Mouse (Mus musculus) hindbrain, embryonic 16.5 days (tissue): Measurements from ENCODE around the gene Rpl18. TPM values are rescaled to one million over a fixed set of nuclear protein-coding genes. Genes with fewer than 3 reads are reported as not detected.

Experiments
- ATAC-seq: fragments of 200-750 bp; cut with Nextera tagmentation; 2 replicates; pipeline ENCODE4 v1.8.0; 2017; ENCODE audit warnings: moderate TSS enrichment, moderate library complexity
- H3K27ac ChIP-seq: fragments of 300-500 bp; sonication (generic); 2 replicates; pipeline ENCODE4 v1.5.1; 2014; ENCODE audit warnings: low read depth, mild to moderate bottlenecking, control low read depth, low read length, moderate library complexity
- H3K27me3 ChIP-seq: fragments of 300-500 bp; sonication (generic); replicated peaks from 2 replicates; pipeline ENCODE4 v1.6.1; 2014; ENCODE audit warnings: low read length; ENCODE audit not compliant: control insufficient read depth, insufficient read depth
- H3K36me3 ChIP-seq: fragments of 300-500 bp; sonication (generic); 2 replicates; pipeline ENCODE4 v1.6.1; 2014; ENCODE audit warnings: mild to moderate bottlenecking, low read length, moderate library complexity, mixed read lengths; ENCODE audit not compliant: control insufficient read depth, insufficient read depth
- H3K4me1 ChIP-seq: fragments of 300-500 bp; sonication (generic); 2 replicates; pipeline ENCODE4 v1.6.1; 2014; ENCODE audit warnings: low read depth, low read length; ENCODE audit not compliant: control insufficient read depth, insufficient read depth
- H3K4me2 ChIP-seq: fragments of 300-500 bp; sonication (generic); 2 replicates; pipeline ENCODE4 v1.6.1; 2014; ENCODE audit warnings: mild to moderate bottlenecking, low read length, control low read depth, moderate library complexity
- H3K4me3 ChIP-seq: fragments of 300-500 bp; sonication (generic); 2 replicates; pipeline ENCODE4 v1.5.1; 2014; ENCODE audit warnings: mild to moderate bottlenecking, low read length, control low read depth, moderate library complexity
- H3K9ac ChIP-seq: fragments of 300-500 bp; sonication (generic); 2 replicates; pipeline ENCODE4 v1.6.1; 2014; ENCODE audit warnings: low read depth, mild to moderate bottlenecking, control low read depth, low read length, moderate library complexity
- H3K9me3 ChIP-seq: fragments of 300-500 bp; sonication (generic); 2 replicates; pipeline ENCODE4 v1.6.1; 2014; ENCODE audit warnings: mild to moderate bottlenecking, low read length, moderate library complexity; ENCODE audit not compliant: control insufficient read depth
- WGBS: fragments of 180-500 bp; shearing (Covaris S2); extraction: QIAGEN DNeasy Blood & Tissue Kit; methylation state at CpG from one replicate; pipeline ENCODE4 v1.1.7; 2014; 5-methylcytosine and 5-hydroxymethylcytosine counted together
- polyA plus RNA-seq: library from polyadenylated mRNA; unstranded; fragments of >200 nt; fragmentation: Nextera tagmentation; extraction: Ambion mirVana; gene quantifications from 2 replicates; pipeline ENCODE4 v1.2.1, GENCODE M21; 2015

Gene Rpl18
- polyA plus RNA-seq, 1 experiment from 2014 or later = 508 TPM

GRCm38 (mm10) chr7:45695098-45695497 lies 20.2 kb upstream of the Rpl18 start:
- no peak for ATAC-seq
- no peak overlapping the region for H3K4me2 ChIP-seq
- peaks cover 2% of the 10 kb centered on the region; the same call in 1 of the 2 replicates for H3K4me1 ChIP-seq
- H3K4me3 ChIP-seq = no peak overlapping the region
- 0 out of 2 replicates have a peak, but pooled peaks cover 2% of the 10 kb centered on the region for H3K27me3 ChIP-seq
- 8% methylated on average over 6 of the region's 6 CpGs for WGBS
- no peak overlapping the region for H3K9ac ChIP-seq
- H3K27ac ChIP-seq = no peak overlapping the region
- H3K9me3 ChIP-seq = no peaks in the 10 kb centered on the region
- no peaks in the 10 kb centered on the region for H3K36me3 ChIP-seq

GRCm38 (mm10) chr7:45697894-45698293 lies 17.4 kb upstream of the Rpl18 start:
- no peaks in the 10 kb centered on the region for H3K36me3 ChIP-seq
- no peak overlapping the region for H3K4me2 ChIP-seq
- no peaks in the 10 kb centered on the region for H3K9me3 ChIP-seq
- no peak overlapping the region for H3K4me3 ChIP-seq
- 87% methylated on average over 7 of the region's 7 CpGs for WGBS
- peaks cover 13% of the 10 kb centered on the region for H3K4me1 ChIP-seq
- no peak overlapping the region for H3K27ac ChIP-seq
- ATAC-seq = no peak
- H3K9ac ChIP-seq = no peak overlapping the region
- H3K27me3 ChIP-seq = 0 out of 2 replicates have a peak, but pooled peaks cover 2% of the 10 kb centered on the region

- H3K27me3 ChIP-seq = 0 out of 2 replicates have a peak, but pooled peaks cover 2% of the 10 kb centered on the region
- H3K9ac ChIP-seq = peak within 1 kb of the TSS; percentile 85
- H3K27ac ChIP-seq = peak within 1 kb of the TSS; percentile 85
- no peaks in the 10 kb centered on the region for H3K36me3 ChIP-seq
- H3K4me2 ChIP-seq = peak within 1 kb of the TSS; percentile 62
- peak; percentile 1; the same call in 1 of the 2 replicates for ATAC-seq
- WGBS = 1% methylated on average over 26 of the region's 36 CpGs
- peak within 1 kb of the TSS; percentile 63 for H3K4me3 ChIP-seq
- no peaks in the 10 kb centered on the region for H3K9me3 ChIP-seq
- H3K4me1 ChIP-seq = peaks cover 25% of the 10 kb centered on the region
Measured at GRCm38 (mm10) chr7:45699523-45700141, 15.6 kb upstream of the Rpl18 start, which contains the start of gene Car11. Gene Car11, plus strand, starts transcription at chr7:45699843.

- no peaks in the 10 kb centered on the region for H3K9me3 ChIP-seq
- ATAC-seq = no peak
- whole genome bisulfite sequencing = under 1% methylated on average over 20 of the region's 20 CpGs
Measured at GRCm38 (mm10) chr7:45700301-45701015, 14.8 kb upstream of the Rpl18 start.

GRCm38 (mm10) chr7:45701072-45701471 lies 14.2 kb upstream of the Rpl18 start:
- 0 out of 2 replicates have a peak, but pooled peaks cover 2% of the 10 kb centered on the region for H3K27me3 ChIP-seq
- H3K9me3 ChIP-seq = no peaks in the 10 kb centered on the region
- no peak for ATAC-seq
- no peaks in the 10 kb centered on the region for H3K36me3 ChIP-seq
- H3K4me2 ChIP-seq = peak overlapping the region; percentile 62
- H3K4me1 ChIP-seq = peaks cover 35% of the 10 kb centered on the region
- 30% methylated on average over 11 of the region's 11 CpGs for WGBS
- H3K4me3 ChIP-seq = peak overlapping the region; percentile 63
- peak overlapping the region; percentile 54 for H3K9ac ChIP-seq
- H3K27ac ChIP-seq = peak overlapping the region; percentile 85

More at GRCm38 (mm10) chr7:45700301-45701015, 14.8 kb upstream of the Rpl18 start:
- peak overlapping the region; percentile 85 for H3K27ac ChIP-seq
- no peaks in the 10 kb centered on the region for H3K36me3 ChIP-seq
- H3K4me2 ChIP-seq = peak overlapping the region; percentile 62
- H3K27me3 ChIP-seq = 0 out of 2 replicates have a peak, but pooled peaks cover 2% of the 10 kb centered on the region
- H3K4me1 ChIP-seq = peaks cover 29% of the 10 kb centered on the region
- H3K4me3 ChIP-seq = peak overlapping the region; percentile 63
- H3K9ac ChIP-seq = peak overlapping the region; percentile 85

GRCm38 (mm10) chr7:45701607-45702006 lies 13.7 kb upstream of the Rpl18 start:
- Histone ChIP-seq H3K36me3 (no peaks in the 10 kb centered on the region), H3K9ac (no peak overlapping the region), H3K27ac (no peak overlapping the region), H3K4me2 (peak overlapping the region; percentile 62), H3K4me3 (no peak overlapping the region), H3K4me1 (peaks cover 40% of the 10 kb centered on the region), H3K27me3 (0 out of 2 replicates have a peak, but pooled peaks cover 2% of the 10 kb centered on the region), H3K9me3 (no peaks in the 10 kb centered on the region)
- no peak for ATAC-seq
- WGBS = 85% methylated on average over 11 of the region's 11 CpGs

GRCm38 (mm10) chr7:45702316-45702715 lies 12.9 kb upstream of the Rpl18 start:
- peaks cover 47% of the 10 kb centered on the region for H3K4me1 ChIP-seq
- H3K4me3 ChIP-seq = no peak overlapping the region
- no peak overlapping the region for H3K27ac ChIP-seq
- H3K9me3 ChIP-seq = no peaks in the 10 kb centered on the region
- H3K27me3 ChIP-seq = 0 out of 2 replicates have a peak, but pooled peaks cover 2% of the 10 kb centered on the region
- WGBS = 87% methylated on average over 11 of the region's 11 CpGs
- H3K36me3 ChIP-seq = no peaks in the 10 kb centered on the region
- no peak for ATAC-seq
- no peak overlapping the region for H3K4me2 ChIP-seq
- no peak overlapping the region for H3K9ac ChIP-seq

- Histone ChIP-seq H3K4me1 (peaks cover 54% of the 10 kb centered on the region), H3K27ac (no peak overlapping the region; the same call in 1 of the 2 replicates), H3K4me3 (no peak overlapping the region), H3K36me3 (no peaks in the 10 kb centered on the region), H3K9ac (no peak overlapping the region), H3K4me2 (peak overlapping the region; percentile 98), H3K27me3 (0 out of 2 replicates have a peak, but pooled peaks cover 2% of the 10 kb centered on the region), H3K9me3 (no peaks in the 10 kb centered on the region)
- ATAC-seq = no peak
- 89% methylated on average over 17 of the region's 17 CpGs for WGBS
Measured at GRCm38 (mm10) chr7:45702809-45703520, 12.3 kb upstream of the Rpl18 start.
